Mouse (Mus musculus) kidney, postnatal 0 days (tissue): ENCODE results near the gene Emilin2. TPM values are rescaled to one million over a fixed set of nuclear protein-coding genes. Genes with fewer than 3 reads are reported as not detected.

ENCODE experiments used
- ATAC-seq: fragments of 200-750 bp; cut with Nextera tagmentation; replicated peaks from 2 replicates; pipeline ENCODE4 v1.8.0; 2017; ENCODE audit warnings: low read depth, moderate number of reproducible peaks, moderate TSS enrichment, moderate library complexity; ENCODE audit not compliant: low FRiP score
- DNase-seq: peaks from one replicate; pipeline ENCODE4 v3.0.0-alpha.2; 2016; ENCODE audit warnings: low spot score
- H3K27ac ChIP-seq: fragments of 300-500 bp; sonication (generic); 2 replicates; pipeline ENCODE4 v1.5.1; 2014; ENCODE audit warnings: mild to moderate bottlenecking
- H3K27me3 ChIP-seq: fragments of 300-500 bp; sonication (generic); 2 replicates; pipeline ENCODE4 v1.6.1; 2014; ENCODE audit warnings: low read length, mixed read lengths; ENCODE audit not compliant: insufficient read depth
- H3K36me3 ChIP-seq: fragments of 300-500 bp; sonication (generic); 2 replicates; pipeline ENCODE4 v1.6.1; 2014; ENCODE audit warnings: low read length, mixed read lengths; ENCODE audit not compliant: insufficient read depth
- H3K4me1 ChIP-seq: fragments of 300-500 bp; sonication (generic); replicated peaks from 2 replicates; pipeline ENCODE4 v1.6.1; 2014; ENCODE audit warnings: antibody characterized with exemption, low read length, mixed read lengths; ENCODE audit not compliant: insufficient read depth
- H3K4me2 ChIP-seq: fragments of 300-500 bp; sonication (generic); 2 replicates; pipeline ENCODE4 v1.6.1; 2014; ENCODE audit warnings: mild to moderate bottlenecking, low read length, moderate library complexity, mixed read lengths
- H3K4me3 ChIP-seq: fragments of 300-500 bp; sonication (generic); replicated peaks from 2 replicates; pipeline ENCODE4 v1.5.1; 2014; ENCODE audit warnings: low read depth, low read length
- H3K9ac ChIP-seq: fragments of 300-500 bp; sonication (generic); 2 replicates; pipeline ENCODE4 v1.6.1; 2014; ENCODE audit warnings: low read depth, low read length
- H3K9me3 ChIP-seq: fragments of 300-500 bp; sonication (generic); replicated peaks from 2 replicates; pipeline ENCODE4 v1.6.1; 2016; ENCODE audit warnings: low read length, inconsistent platforms, mixed read lengths
- CTCF ChIP-seq: IDR thresholded peaks from 2 replicates; pipeline ENCODE4 v1.5.1; 2016; ENCODE audit warnings: antibody characterized with exemption, low read depth, mild to moderate bottlenecking, moderate library complexity
- WGBS: fragments of 180-500 bp; shearing (Covaris S2); extraction: QIAGEN DNeasy Blood & Tissue Kit; methylation state at CpG from one replicate; pipeline ENCODE4 v1.1.7; 2014; 5-methylcytosine and 5-hydroxymethylcytosine counted together
- polyA plus RNA-seq: library from polyadenylated mRNA; unstranded; fragments of >200 nt; fragmentation: Nextera tagmentation; extraction: Ambion mirVana; gene quantifications from 2 replicates; pipeline ENCODE4 v1.2.1, GENCODE M21; 2015

Emilin2 gene
- polyA plus RNA-seq, 1 experiment from 2014 or later = 2.4 TPM

DNA sequence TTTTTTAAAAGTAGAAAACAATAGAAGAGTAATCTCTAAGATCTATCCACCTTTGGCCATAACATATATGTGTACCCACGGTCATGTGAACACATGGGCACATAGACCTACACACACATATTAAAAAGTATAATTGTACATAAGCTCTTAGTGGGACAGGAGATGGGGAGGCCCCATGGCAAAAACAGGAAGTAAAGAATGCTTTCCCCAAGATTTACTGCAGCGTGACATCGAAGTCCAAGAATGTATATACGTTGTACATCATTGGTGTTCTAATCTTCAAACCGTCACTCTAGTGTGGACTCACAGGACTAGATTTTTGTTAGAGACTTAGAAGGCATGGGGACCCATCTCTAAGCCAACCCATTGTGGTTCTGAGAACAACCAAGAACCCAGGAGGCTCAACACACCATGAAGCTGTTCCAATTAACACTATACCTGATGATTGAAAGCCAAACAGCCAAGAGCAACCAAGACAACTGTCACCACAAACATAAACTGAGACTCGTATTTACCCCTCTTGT, 19.8 kb downstream of the Emilin2 start:
- Histone ChIP-seq H3K9me3 (no peaks in the 10 kb centered on the region), H3K27me3 (no peaks in the 10 kb centered on the region), H3K4me3 (no peak overlapping the region), H3K4me2 (no peak overlapping the region), H3K27ac (no peak overlapping the region), H3K36me3 (no peaks in the 10 kb centered on the region), H3K9ac (no peak overlapping the region), H3K4me1 (no peaks in the 10 kb centered on the region)
- TF ChIP-seq CTCF = no peak
- ATAC-seq (no peak), DNase-seq (no peak)
- 83% methylated on average over 6 of the region's 6 CpGs for WGBS

DNA sequence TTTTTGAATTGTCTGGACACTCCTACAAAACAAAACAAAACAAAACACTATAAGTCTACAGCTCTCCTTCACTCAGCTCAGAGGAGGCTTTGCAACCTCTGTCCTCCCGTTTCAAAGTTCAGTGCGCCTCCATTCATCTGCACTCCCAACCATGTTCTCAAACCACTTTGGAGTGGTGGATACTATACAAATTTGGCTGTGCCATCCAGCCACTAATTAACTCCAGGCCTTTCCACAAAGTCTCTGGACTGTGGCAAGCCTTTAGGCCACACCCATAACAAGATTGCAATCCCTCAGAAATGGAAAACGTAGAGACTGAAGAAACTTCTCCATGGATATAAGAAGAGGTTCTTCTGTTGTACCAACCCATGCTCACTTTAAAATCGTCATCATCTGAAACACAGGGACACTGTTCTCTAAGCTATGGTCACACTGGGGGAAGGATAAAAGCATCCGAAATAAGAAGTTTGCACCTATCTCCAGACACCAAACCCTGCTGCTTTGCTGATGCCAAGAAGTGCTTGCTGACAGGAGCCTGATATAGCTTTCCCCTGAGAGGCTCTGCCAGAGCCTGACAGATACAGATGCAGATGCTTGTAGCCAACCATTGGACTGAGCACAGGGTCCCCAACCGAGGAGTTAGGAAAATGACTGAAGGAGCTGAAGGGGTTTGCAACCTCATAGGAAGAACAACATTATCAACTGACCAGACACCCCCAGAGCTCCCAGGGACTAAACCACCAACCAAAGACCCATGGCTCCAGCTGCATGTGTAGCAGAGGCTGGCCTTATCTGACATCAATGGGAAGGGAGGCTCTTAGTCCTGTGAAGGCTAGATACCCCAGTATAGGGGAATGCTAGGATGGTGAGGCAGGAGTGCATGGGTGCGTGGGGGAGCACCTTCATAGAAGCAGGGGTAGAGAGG, 21.0 kb downstream of the Emilin2 start:
- H3K4me3 ChIP-seq = no peak overlapping the region
- H3K9ac ChIP-seq = no peak overlapping the region
- no peaks in the 10 kb centered on the region for H3K4me1 ChIP-seq
- TF ChIP-seq CTCF = no peak
- WGBS = 74% methylated on average over 7 of the region's 7 CpGs
- H3K9me3 ChIP-seq = no peaks in the 10 kb centered on the region
- no peak overlapping the region for H3K4me2 ChIP-seq
- ATAC-seq (peak; percentile 14; the same call in 1 of the 2 replicates), DNase-seq (no peak)
- no peaks in the 10 kb centered on the region for H3K36me3 ChIP-seq
- H3K27me3 ChIP-seq = no peaks in the 10 kb centered on the region
- no peak overlapping the region for H3K27ac ChIP-seq

DNA sequence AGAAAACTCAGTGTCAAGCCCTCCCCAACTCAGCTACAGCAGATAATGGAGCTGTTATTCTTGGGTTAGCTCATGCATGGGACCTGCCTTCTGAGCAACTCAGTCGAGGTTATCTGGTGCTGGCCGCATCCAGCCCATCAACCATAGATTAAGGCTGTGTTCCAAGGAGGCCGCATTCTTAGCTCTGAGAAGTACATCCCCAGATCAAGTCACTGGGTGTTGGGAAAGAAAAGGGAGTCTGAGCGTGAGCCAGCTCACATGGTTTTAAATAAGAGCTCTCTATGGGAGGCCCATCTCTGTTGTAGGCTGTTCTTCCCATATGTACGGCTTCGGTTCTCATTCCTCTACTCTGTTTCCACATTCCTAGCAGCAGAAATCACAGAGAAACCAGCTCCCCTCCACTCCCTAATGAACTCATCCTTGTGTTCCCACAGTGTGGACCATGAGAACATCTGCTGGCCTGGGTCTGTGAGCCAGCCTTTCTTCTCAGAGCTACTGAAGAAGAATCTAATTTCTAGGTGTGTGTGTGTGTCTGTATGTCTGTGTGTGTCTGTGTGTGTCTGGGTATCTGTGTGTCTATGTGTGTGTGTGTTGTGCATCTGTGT, 22.1 kb downstream of the Emilin2 start:
- Histone ChIP-seq H3K36me3 (no peaks in the 10 kb centered on the region), H3K27ac (no peak overlapping the region), H3K27me3 (no peaks in the 10 kb centered on the region), H3K4me3 (no peak overlapping the region), H3K4me2 (no peak overlapping the region), H3K9ac (no peak overlapping the region), H3K9me3 (no peaks in the 10 kb centered on the region), H3K4me1 (peaks cover 6% of the 10 kb centered on the region; the same call in 1 of the 2 replicates)
- WGBS = 77% methylated on average over 6 of the region's 6 CpGs
- DNase-seq (no peak), ATAC-seq (no peak)
- no peak for TF ChIP-seq CTCF

DNA sequence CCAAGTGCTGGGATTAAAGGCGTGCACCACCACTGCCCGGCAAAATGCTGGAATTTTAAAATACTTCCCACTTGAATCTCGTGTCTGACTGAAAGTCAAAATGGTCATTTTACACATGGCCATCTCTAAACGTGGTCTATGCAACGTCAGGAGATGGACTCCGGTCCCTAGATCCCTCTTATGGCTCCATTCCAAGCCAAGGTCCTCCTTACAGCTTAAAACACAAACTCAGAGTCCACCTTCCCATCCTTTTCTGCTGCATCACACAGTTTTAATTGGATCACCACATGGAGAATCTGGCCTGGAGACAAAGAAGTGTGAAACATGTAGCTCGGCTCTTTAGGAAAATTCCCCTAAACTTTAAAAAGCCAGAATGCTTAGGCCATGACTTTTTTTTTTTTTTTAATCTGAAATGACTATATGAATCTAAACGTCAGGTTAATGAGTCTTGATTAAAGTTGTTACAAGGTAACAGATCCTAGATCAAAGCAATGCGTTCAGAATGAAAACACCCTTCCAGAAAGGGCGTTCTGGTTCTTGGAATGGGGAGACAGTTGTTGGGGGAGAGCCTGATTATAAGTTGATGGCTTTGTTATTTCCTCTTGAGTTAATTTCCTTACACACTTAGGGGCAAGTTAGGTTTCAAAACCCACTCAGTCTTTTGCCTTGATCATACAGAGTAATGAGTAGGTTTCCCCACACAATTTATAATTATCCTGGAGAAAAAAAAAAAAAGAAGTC, 22.8 kb downstream of the Emilin2 start:
- ATAC-seq (no peak), DNase-seq (no peak)
- TF ChIP-seq CTCF = no peak
- no peak overlapping the region for H3K9ac ChIP-seq
- H3K4me1 ChIP-seq = peaks cover 7% of the 10 kb centered on the region; the same call in 1 of the 2 replicates
- H3K27me3 ChIP-seq = no peaks in the 10 kb centered on the region
- WGBS = 73% methylated on average over 10 of the region's 10 CpGs
- no peak overlapping the region for H3K4me3 ChIP-seq
- H3K36me3 ChIP-seq = no peaks in the 10 kb centered on the region
- H3K27ac ChIP-seq = no peak overlapping the region
- no peaks in the 10 kb centered on the region for H3K9me3 ChIP-seq
- H3K4me2 ChIP-seq = no peak overlapping the region

DNA sequence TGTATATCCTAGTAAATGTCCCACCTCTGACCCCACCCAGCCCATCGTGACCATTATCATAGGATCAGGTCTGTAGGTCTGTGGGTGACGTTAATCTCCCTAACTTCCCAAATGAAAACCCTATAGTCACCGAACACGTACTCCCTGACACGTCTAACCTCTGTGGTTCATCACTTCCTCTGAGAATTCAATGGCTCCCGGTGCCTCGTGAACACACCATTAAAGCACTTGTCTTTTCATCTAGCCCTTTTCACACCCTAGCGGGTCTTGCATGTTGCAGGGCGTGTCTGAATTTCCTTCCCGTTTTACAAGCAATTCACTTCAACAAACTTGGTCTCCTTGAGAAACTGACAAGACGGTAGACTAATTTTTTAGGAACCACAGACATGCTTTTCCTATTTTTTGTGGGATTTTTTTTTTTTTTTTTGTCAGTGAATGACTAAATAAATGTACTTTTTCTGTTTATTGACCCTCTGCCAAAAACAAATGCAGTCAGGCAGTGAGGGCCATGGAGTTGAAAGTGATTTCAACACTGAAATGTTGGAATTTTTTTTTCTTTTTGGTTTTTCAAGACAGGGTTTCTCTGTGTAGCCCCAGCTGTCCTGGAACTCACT, 23.5 kb downstream of the Emilin2 start:
- no peak for TF ChIP-seq CTCF
- ATAC-seq (no peak), DNase-seq (no peak)
- no peak overlapping the region for H3K4me2 ChIP-seq
- H3K4me3 ChIP-seq = no peak overlapping the region
- no peaks in the 10 kb centered on the region for H3K36me3 ChIP-seq
- no peaks in the 10 kb centered on the region for H3K27me3 ChIP-seq
- 76% methylated on average over 11 of the region's 11 CpGs for WGBS
- no peak overlapping the region for H3K27ac ChIP-seq
- no peak overlapping the region for H3K9ac ChIP-seq
- no peaks in the 10 kb centered on the region for H3K9me3 ChIP-seq
- H3K4me1 ChIP-seq = peaks cover 7% of the 10 kb centered on the region; the same call in 1 of the 2 replicates

DNA sequence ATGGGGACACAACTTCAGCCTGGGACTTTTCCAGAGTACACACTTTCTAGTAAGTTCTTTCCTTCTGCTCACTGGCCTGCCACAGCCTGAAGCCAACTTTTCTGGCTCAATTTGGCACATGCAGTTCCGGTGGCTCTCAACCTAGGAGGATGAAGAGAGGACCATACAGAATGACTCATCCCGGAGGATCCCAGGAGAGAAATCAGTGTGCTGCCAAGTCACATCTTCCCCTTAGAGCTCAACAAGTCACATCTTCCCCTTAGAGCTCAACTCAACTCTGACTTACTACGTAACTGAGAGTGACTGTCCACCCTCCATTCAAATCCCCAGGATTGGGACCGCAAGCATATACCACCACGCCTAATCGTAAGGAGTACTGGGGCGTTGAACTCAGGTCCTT, 24.2 kb downstream of the Emilin2 start:
- TF ChIP-seq CTCF = no peak
- ATAC-seq (no peak), DNase-seq (no peak)
- Histone ChIP-seq H3K27me3 (no peaks in the 10 kb centered on the region), H3K27ac (no peak overlapping the region), H3K9ac (no peak overlapping the region), H3K36me3 (no peaks in the 10 kb centered on the region), H3K4me3 (no peak overlapping the region), H3K4me2 (no peak overlapping the region), H3K4me1 (peaks cover 7% of the 10 kb centered on the region; the same call in 1 of the 2 replicates), H3K9me3 (no peaks in the 10 kb centered on the region)
- WGBS = 94% methylated on average over 7 of the region's 7 CpGs
